Mouse (Mus musculus) liver, embryonic 13.5 days (tissue): Measurements from ENCODE around the gene Olfr539. TPM values are rescaled to one million over a fixed set of nuclear protein-coding genes. Genes with fewer than 3 reads are reported as not detected.

ENCODE experiments used
- ATAC-seq: fragments of 200-750 bp; cut with Nextera tagmentation; 2 replicates; pipeline ENCODE4 v1.8.0; 2017; ENCODE audit warnings: low read depth, mild to moderate bottlenecking, moderate number of reproducible peaks, moderate library complexity
- DNase-seq: peaks from one replicate; pipeline ENCODE4 v3.0.0; 2022
- H3K27ac ChIP-seq: fragments of 300-500 bp; sonication (generic); 2 replicates; pipeline ENCODE4 v1.5.1; 2015; ENCODE audit warnings: moderate library complexity, mild to moderate bottlenecking, inconsistent platforms
- H3K27me3 ChIP-seq: fragments of 300-500 bp; sonication (generic); 2 replicates; pipeline ENCODE4 v1.6.1; 2015; ENCODE audit warnings: mild to moderate bottlenecking, inconsistent platforms
- H3K36me3 ChIP-seq: fragments of 300-500 bp; sonication (generic); 2 replicates; pipeline ENCODE4 v1.6.1; 2015; ENCODE audit warnings: mild to moderate bottlenecking, inconsistent platforms
- H3K4me1 ChIP-seq: fragments of 300-500 bp; sonication (generic); replicated peaks from 2 replicates; pipeline ENCODE4 v1.6.1; 2015; ENCODE audit warnings: inconsistent platforms
- H3K4me2 ChIP-seq: fragments of 300-500 bp; sonication (generic); 2 replicates; pipeline ENCODE4 v1.6.1; 2015; ENCODE audit warnings: inconsistent platforms, mild to moderate bottlenecking, moderate library complexity
- H3K4me3 ChIP-seq: fragments of 300-500 bp; sonication (generic); replicated peaks from 2 replicates; pipeline ENCODE4 v1.5.1; 2015; ENCODE audit warnings: mild to moderate bottlenecking, inconsistent platforms
- H3K9ac ChIP-seq: fragments of 300-500 bp; sonication (generic); 2 replicates; pipeline ENCODE4 v1.6.1; 2015; ENCODE audit warnings: mild to moderate bottlenecking, inconsistent platforms
- H3K9me3 ChIP-seq: fragments of 300-500 bp; sonication (generic); replicated peaks from 2 replicates; pipeline ENCODE4 v1.6.1; 2016; ENCODE audit warnings: inconsistent platforms
- WGBS: fragments of 180-500 bp; shearing (Covaris S2); methylation state at CpG from one replicate; pipeline ENCODE4 v1.1.7; 2015; ENCODE audit not compliant: insufficient replicate concordance; 5-methylcytosine and 5-hydroxymethylcytosine counted together
- polyA plus RNA-seq: library from polyadenylated mRNA; unstranded; fragments of >200 nt; fragmentation: Nextera tagmentation; extraction: Ambion mirVana; gene quantifications from 2 replicates; pipeline ENCODE4 v1.2.1, GENCODE M21; 2015

Olfr539 gene
- polyA plus RNA-seq, 1 experiment from 2014 or later: not detected

DNA sequence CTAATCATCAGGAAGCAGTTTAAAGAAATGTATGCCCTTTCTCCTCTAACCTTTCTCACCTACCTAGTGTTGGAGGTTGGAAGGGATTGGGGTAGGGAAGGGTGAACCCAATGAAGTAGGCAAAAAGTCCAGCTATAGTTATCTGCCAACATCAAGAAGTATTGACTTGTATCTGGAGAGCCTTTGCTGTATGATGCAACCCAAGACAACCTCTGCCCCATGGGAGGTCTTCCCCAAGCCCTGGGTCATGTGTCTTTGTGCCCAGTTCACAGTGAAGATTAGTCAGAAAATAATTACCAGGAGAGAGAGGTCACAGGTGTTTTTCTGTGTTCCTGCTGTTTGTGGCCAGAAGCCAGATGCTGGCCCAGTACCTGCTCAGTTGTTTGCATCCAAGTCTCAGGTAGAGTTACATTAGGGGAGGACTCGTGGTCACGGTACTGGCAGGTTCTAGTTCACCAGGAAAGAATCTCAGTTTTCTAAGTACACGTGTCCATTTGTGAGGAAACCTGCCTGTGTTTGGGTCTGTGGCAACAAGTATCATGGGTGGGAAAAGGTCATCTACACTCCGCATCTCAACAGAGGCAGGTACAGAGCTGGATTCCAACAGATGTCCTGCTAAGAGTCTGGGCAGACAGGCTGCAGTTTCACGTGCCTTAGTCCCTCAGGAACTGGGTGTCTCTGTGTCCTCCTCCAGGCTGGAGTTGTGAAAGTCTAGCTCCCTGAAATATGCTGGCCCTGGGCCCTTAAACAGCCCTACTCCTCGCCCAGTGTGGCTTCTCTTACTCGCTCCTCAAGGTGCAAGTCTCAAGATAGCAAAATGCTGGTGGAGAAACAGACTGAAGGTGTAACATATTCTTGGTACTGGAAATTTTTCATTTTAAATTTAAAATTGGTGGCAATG is 57.7 kb downstream of the Olfr539 start:
- Histone ChIP-seq H3K27me3 (no peaks in the 10 kb centered on the region), H3K9ac (no peak overlapping the region), H3K4me3 (no peak overlapping the region), H3K36me3 (no peaks in the 10 kb centered on the region), H3K4me1 (no peaks in the 10 kb centered on the region), H3K27ac (no peak overlapping the region), H3K9me3 (no peaks in the 10 kb centered on the region), H3K4me2 (no peak overlapping the region)
- no peak for ATAC-seq
- DNase-seq: no peak
- WGBS: 57% methylated on average over 7 of the region's 7 CpGs

DNA sequence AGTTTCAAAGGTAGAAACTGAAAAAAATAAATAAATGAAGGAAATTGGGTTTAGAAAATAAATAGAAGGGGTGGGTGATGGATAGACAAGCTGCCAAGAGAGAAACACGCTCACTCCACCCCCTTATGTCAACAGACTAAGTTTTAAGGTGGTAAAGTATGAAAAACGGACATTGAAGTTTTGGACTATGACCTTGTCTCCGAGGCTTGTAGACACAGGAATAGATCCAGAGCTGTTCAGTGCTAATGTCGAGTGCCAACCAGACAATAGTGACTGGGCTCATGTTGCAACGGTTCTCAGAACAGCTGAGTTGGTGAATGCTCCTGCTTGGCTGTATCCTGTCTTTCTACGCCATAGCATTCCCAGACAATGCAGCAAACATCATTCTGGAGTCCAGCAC is 61.4 kb downstream of the Olfr539 start:
- Histone ChIP-seq H3K27ac (no peak overlapping the region), H3K27me3 (no peaks in the 10 kb centered on the region), H3K9ac (no peak overlapping the region), H3K4me2 (no peak overlapping the region), H3K9me3 (no peaks in the 10 kb centered on the region), H3K4me3 (no peak overlapping the region), H3K36me3 (no peaks in the 10 kb centered on the region), H3K4me1 (no peaks in the 10 kb centered on the region)
- 45% methylated on average over 6 of the region's 6 CpGs for WGBS
- ATAC-seq (no peak), DNase-seq (no peak)

DNA sequence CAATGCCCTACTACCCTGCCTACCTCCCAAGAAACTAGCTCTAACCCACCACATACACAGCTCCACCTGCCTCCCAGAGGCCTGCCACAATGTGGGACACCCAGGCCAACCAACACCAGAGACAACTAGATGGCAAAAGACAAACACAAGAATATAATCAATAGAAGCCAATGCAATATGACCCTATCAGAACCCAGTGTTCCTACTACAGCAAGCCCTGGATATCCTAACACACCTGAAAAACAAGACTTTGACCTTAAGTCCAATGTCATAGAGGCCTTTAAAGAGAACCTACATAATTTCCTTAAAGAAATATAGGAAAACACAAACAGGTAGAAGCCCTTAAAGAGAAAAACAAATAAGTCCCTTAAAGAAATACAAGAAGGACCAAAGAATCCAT is 65.8 kb downstream of the Olfr539 start:
- Histone ChIP-seq H3K4me2 (no peak overlapping the region), H3K27ac (no peak overlapping the region), H3K4me1 (no peaks in the 10 kb centered on the region), H3K36me3 (no peaks in the 10 kb centered on the region), H3K9me3 (no peaks in the 10 kb centered on the region), H3K27me3 (no peaks in the 10 kb centered on the region), H3K9ac (no peak overlapping the region), H3K4me3 (no peak overlapping the region)
- DNase-seq: no peak
- ATAC-seq: no peak

Other genes with a start within 250 kb of the Olfr539 start
- gene Olfr532, start 238.3 kb upstream of the Olfr539 start, polyA plus RNA-seq: not detected in 2 replicates
- gene Olfr533, start 196.6 kb upstream of the Olfr539 start, polyA plus RNA-seq: not detected in 2 replicates
- not detected in 2 replicates for gene Olfr535, start 175.7 kb upstream of the Olfr539 start, polyA plus RNA-seq
- not detected in 2 replicates for gene Olfr536, start 152.5 kb upstream of the Olfr539 start, polyA plus RNA-seq
- not detected in 2 replicates for gene Olfr538, start 92.0 kb upstream of the Olfr539 start, polyA plus RNA-seq
- gene Olfr46, start 58.7 kb upstream of the Olfr539 start, polyA plus RNA-seq: not detected in 2 replicates
- not detected in 2 replicates for gene Olfr61, start 31.0 kb upstream of the Olfr539 start, polyA plus RNA-seq
- gene Olfr53, start 13.5 kb upstream of the Olfr539 start, polyA plus RNA-seq: not detected in 2 replicates
- not detected in 2 replicates for gene Olfr45, start 22.0 kb downstream of the Olfr539 start, polyA plus RNA-seq
- gene Olfr541, start 37.3 kb downstream of the Olfr539 start, polyA plus RNA-seq: not detected in 2 replicates
- gene Cyp2e1, start 103.8 kb downstream of the Olfr539 start, polyA plus RNA-seq: 0.10 TPM in 1 of 2 replicates, not detected in the other
- 0.17 and 0.20 TPM in 2 replicates for gene Syce1, start 127.9 kb downstream of the Olfr539 start, polyA plus RNA-seq
- 0.24 and 0.38 TPM in 2 replicates for gene Zfp941, start 162.2 kb downstream of the Olfr539 start, polyA plus RNA-seq
- 9.7 and 10.9 TPM in 2 replicates for gene Urah, start 175.1 kb downstream of the Olfr539 start, polyA plus RNA-seq
- not detected in 2 replicates for gene Scgb1c1, start 185.6 kb downstream of the Olfr539 start, polyA plus RNA-seq
- not detected in 2 replicates for gene Odf3, start 187.9 kb downstream of the Olfr539 start, polyA plus RNA-seq
- gene Gm45785, start 196.4 kb downstream of the Olfr539 start, polyA plus RNA-seq: not detected in 2 replicates
- gene Ric8a, start 197.0 kb downstream of the Olfr539 start, polyA plus RNA-seq: 25.0 and 25.1 TPM in 2 replicates
- gene Bet1l, start 197.6 kb downstream of the Olfr539 start, polyA plus RNA-seq: 17.1 and 20.1 TPM in 2 replicates
- 187 and 202 TPM in 2 replicates for gene Psmd13, start 222.0 kb downstream of the Olfr539 start, polyA plus RNA-seq
- 16.6 and 16.8 TPM in 2 replicates for gene Sirt3, start 222.4 kb downstream of the Olfr539 start, polyA plus RNA-seq
- 0.33 and 1.3 TPM in 2 replicates for gene Cox8b, start 240.5 kb downstream of the Olfr539 start, polyA plus RNA-seq